Mouse (Mus musculus): ENCODE measurements around the gene 2010111I01Rik.

Gene 2010111I01Rik

GRCm38 (mm10) chr13:63170282-63171073 is 205.8 kb downstream of the 2010111I01Rik start:
- no peak for DNase-seq

- DNase-seq, result no peak
Measured at GRCm38 (mm10) chr13:63171347-63172096, 206.8 kb downstream of the 2010111I01Rik start.

- no peak for DNase-seq
Measured at GRCm38 (mm10) chr13:63172097-63172445, 207.4 kb downstream of the 2010111I01Rik start.

- DNase-seq, result no peak
Measured at GRCm38 (mm10) chr13:63174252-63175020, 209.7 kb downstream of the 2010111I01Rik start.

- DNase-seq, result no peak
Measured at GRCm38 (mm10) chr13:63176131-63176530, 211.4 kb downstream of the 2010111I01Rik start.

- no peak for DNase-seq
Measured at GRCm38 (mm10) chr13:63177232-63177631, 212.5 kb downstream of the 2010111I01Rik start.

- DNase-seq, result no peak
Measured at GRCm38 (mm10) chr13:63180641-63181235, 216.0 kb downstream of the 2010111I01Rik start.

GRCm38 (mm10) chr13:63184946-63185345 is 220.3 kb downstream of the 2010111I01Rik start:
- DNase-seq, result no peak

- no peak for DNase-seq
Measured at GRCm38 (mm10) chr13:63186217-63186616, 221.5 kb downstream of the 2010111I01Rik start.

- DNase-seq, result no peak
Measured at GRCm38 (mm10) chr13:63186642-63187041, 221.9 kb downstream of the 2010111I01Rik start.

GRCm38 (mm10) chr13:63187145-63188143 is 222.8 kb downstream of the 2010111I01Rik start:
- no peak for DNase-seq

- no peak for DNase-seq
Measured at GRCm38 (mm10) chr13:63188306-63188705, 223.6 kb downstream of the 2010111I01Rik start.

- no peak for DNase-seq
Measured at GRCm38 (mm10) chr13:63188811-63189210, 224.1 kb downstream of the 2010111I01Rik start.

- DNase-seq, result no peak
Measured at GRCm38 (mm10) chr13:63193423-63193822, 228.7 kb downstream of the 2010111I01Rik start.

GRCm38 (mm10) chr13:63198038-63198437 is 233.3 kb downstream of the 2010111I01Rik start:
- no peak for DNase-seq

- DNase-seq, result no peak
Measured at GRCm38 (mm10) chr13:63199588-63199987, 234.9 kb downstream of the 2010111I01Rik start.

GRCm38 (mm10) chr13:63203502-63204278 is 239.0 kb downstream of the 2010111I01Rik start:
- DNase-seq, result no peak

GRCm38 (mm10) chr13:63205750-63206149 is 241.1 kb downstream of the 2010111I01Rik start:
- DNase-seq, result no peak

- DNase-seq, result no peak
Measured at GRCm38 (mm10) chr13:63206396-63206795, 241.7 kb downstream of the 2010111I01Rik start.

GRCm38 (mm10) chr13:63216537-63216936 is 251.8 kb downstream of the 2010111I01Rik start:
- no peak for DNase-seq
